Mouse (Mus musculus) brain, embryonic 14.5 days (tissue): Measurements from ENCODE around the gene Efr3b. TPM values are rescaled to one million over a fixed set of nuclear protein-coding genes. Genes with fewer than 3 reads are reported as not detected.

ENCODE experiments used
- DNase-seq: peaks from one replicate; pipeline ENCODE4 v3.0.0-alpha.2; 2011; ENCODE audit warnings: low read depth
- CTCF ChIP-seq: fragments of 200-500 bp; IDR thresholded peaks from 2 replicates; pipeline ENCODE4 v1.5.1; 2012; ENCODE audit warnings: inconsistent platforms, mild to moderate bottlenecking, moderate library complexity, borderline replicate concordance; ENCODE audit not compliant: insufficient read depth, insufficient read length; ENCODE audit errors: extremely low read depth
- POLR2A ChIP-seq: fragments of 200-500 bp; IDR thresholded peaks from 2 replicates; pipeline ENCODE4 v1.6.1; 2012; ENCODE audit warnings: mild to moderate bottlenecking, inconsistent platforms, borderline replicate concordance; ENCODE audit not compliant: poor library complexity, insufficient read depth, insufficient read length, severe bottlenecking; ENCODE audit errors: extremely low read depth
- polyA plus RNA-seq: library from polyadenylated mRNA; depleted of rRNA; stranded (reverse); fragments of >200 nt; gene quantifications from 2 replicates; pipeline ENCODE4 v1.2.3, GENCODE M21; 2012

The Efr3b gene
- polyA plus RNA-seq, 1 experiment, result 65.6 TPM

- DNase-seq, result no peak
- no peak for TF ChIP-seq CTCF
- TF ChIP-seq POLR2A, result no peak
Measured at GRCm38 (mm10) chr12:4065944-4066343, 27.2 kb upstream of the Efr3b start.

GRCm38 (mm10) chr12:4065498-4065897 lies 26.8 kb upstream of the Efr3b start:
- TF ChIP-seq CTCF, result no peak
- TF ChIP-seq POLR2A, result no peak
- no peak for DNase-seq

GRCm38 (mm10) chr12:4059683-4060082 lies 21.0 kb upstream of the Efr3b start:
- no peak for DNase-seq

GRCm38 (mm10) chr12:4058321-4058720 lies 19.6 kb upstream of the Efr3b start:
- TF ChIP-seq POLR2A (no peak), CTCF (no peak)
- DNase-seq, result no peak

More at GRCm38 (mm10) chr12:4059683-4060082, 21.0 kb upstream of the Efr3b start:
- TF ChIP-seq POLR2A, result no peak

GRCm38 (mm10) chr12:4054845-4055244 lies 16.1 kb upstream of the Efr3b start:
- TF ChIP-seq POLR2A (no peak), CTCF (no peak)
- no peak for DNase-seq

- TF ChIP-seq CTCF, result no peak
- TF ChIP-seq POLR2A, result no peak
- no peak for DNase-seq
Measured at GRCm38 (mm10) chr12:4053643-4054042, 14.9 kb upstream of the Efr3b start.

GRCm38 (mm10) chr12:4050861-4051425 lies 12.2 kb upstream of the Efr3b start:
- peak; percentile 55 for DNase-seq
- TF ChIP-seq POLR2A (no peak), CTCF (no peak)

- no peak for TF ChIP-seq POLR2A
- no peak for TF ChIP-seq CTCF
Measured at GRCm38 (mm10) chr12:4048031-4048430, 9.3 kb upstream of the Efr3b start.

GRCm38 (mm10) chr12:4045992-4046391 lies 7.3 kb upstream of the Efr3b start:
- no peak for TF ChIP-seq POLR2A
- TF ChIP-seq CTCF, result no peak
- DNase-seq, result no peak

More at GRCm38 (mm10) chr12:4048031-4048430, 9.3 kb upstream of the Efr3b start:
- peak; percentile 3 for DNase-seq

- TF ChIP-seq CTCF, result no peak
- TF ChIP-seq POLR2A, result no peak
- DNase-seq, result no peak
Measured at GRCm38 (mm10) chr12:4042411-4042810, 3.7 kb upstream of the Efr3b start.

- no peak for DNase-seq
- TF ChIP-seq POLR2A (no peak), CTCF (no peak)
Measured at GRCm38 (mm10) chr12:4039046-4039445, 331 bp upstream of the Efr3b start.

GRCm38 (mm10) chr12:4037511-4037910 lies 1.2 kb downstream of the Efr3b start:
- no peak for DNase-seq
- TF ChIP-seq POLR2A, result no peak
- no peak for TF ChIP-seq CTCF

- no peak for TF ChIP-seq CTCF
- TF ChIP-seq POLR2A, result no peak
- DNase-seq, result no peak
Measured at GRCm38 (mm10) chr12:4036157-4036556, 2.6 kb downstream of the Efr3b start.

GRCm38 (mm10) chr12:4029064-4029463 lies 9.7 kb downstream of the Efr3b start:
- TF ChIP-seq POLR2A (no peak), CTCF (no peak)
- no peak for DNase-seq
